Mouse (Mus musculus): Measurements from ENCODE around the gene Armc12. TPM values are rescaled to one million over a fixed set of nuclear protein-coding genes. Genes with fewer than 3 reads are reported as not detected.

Armc12 gene
- polyA plus RNA-seq, 1 experiment from 2014 or later, result not detected

GRCm38 (mm10) chr17:28521920-28522319 lies 8.7 kb upstream of the Armc12 start:
- Histone ChIP-seq H3K9me3 (ENCODE audit: control insufficient read depth) (no peaks in the 10 kb centered on the region), H3K4me3 (ENCODE audit: low read depth, low read length) (peak overlapping the region; percentile 48), H3K36me3 (ENCODE audit: control insufficient read depth, insufficient read depth) (no peaks in the 10 kb centered on the region), H3K27ac (ENCODE audit: low read depth, low read length) (peak overlapping the region; percentile 86), H3K4me2 (replicated peaks; ENCODE audit: low read depth) (peak overlapping the region; percentile 89), H3K9ac (ENCODE audit: low read depth, low read length) (no peak overlapping the region), H3K27me3 (replicated peaks; ENCODE audit: control insufficient read depth, insufficient read depth, low read length) (no peaks in the 10 kb centered on the region), H3K4me1 (replicated peaks; ENCODE audit: control insufficient read depth, insufficient read depth, low read length) (peaks cover 7% of the 10 kb centered on the region; the same call in 1 of the 2 replicates)
- ATAC-seq, result peak; percentile 43
- TF ChIP-seq CTCF (IDR thresholded peaks at IDR 0.05; ENCODE audit: low read depth), result no peak; the same call in 1 of the 2 replicates
- WGBS, result 24% methylated on average over 6 of the region's 6 CpGs

DNA sequence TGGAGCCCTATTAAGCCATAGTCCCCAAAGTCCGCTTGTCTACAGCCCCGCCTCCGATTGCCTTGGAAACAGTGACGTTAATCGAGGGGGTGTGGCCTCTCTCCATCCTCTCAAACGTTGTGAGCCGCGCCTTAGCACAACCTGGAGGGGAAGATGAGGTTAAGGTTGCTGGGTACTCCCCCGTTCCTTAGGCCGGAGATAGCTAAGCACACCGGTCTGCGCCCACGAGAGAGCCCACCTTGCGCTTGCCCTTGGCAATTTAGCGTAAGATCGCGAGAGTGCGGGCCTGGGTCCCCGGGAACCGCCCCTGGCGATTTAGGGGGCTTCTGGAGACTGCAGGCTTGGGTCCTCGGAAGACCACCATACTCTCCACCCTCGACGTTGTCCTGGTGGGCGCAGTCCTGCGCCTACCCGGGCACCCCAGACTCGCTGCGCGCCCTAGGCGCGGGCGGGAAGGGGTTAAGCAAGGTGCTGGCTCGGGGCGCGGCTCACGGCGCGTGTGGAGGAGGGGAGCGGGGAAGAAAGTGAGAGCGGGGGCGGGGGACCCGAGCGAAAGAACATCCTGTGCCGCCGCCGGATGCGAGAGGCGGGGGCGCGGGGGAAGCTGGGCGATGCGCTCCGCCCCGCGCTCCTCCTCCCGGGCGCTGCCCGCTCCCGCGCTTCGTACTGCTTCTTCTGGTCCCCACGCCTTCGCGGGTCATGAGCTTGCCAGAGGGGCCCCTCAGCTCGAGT lies 7.8 kb upstream of the Armc12 start:
- TF ChIP-seq CTCF (IDR thresholded peaks at IDR 0.05; ENCODE audit: low read depth), result no peak; the same call in 1 of the 2 replicates
- under 1% methylated on average over 52 of the region's 66 CpGs for WGBS
- H3K4me1 ChIP-seq (replicated peaks; ENCODE audit: control insufficient read depth, insufficient read depth, low read length), result peaks cover 3% of the 10 kb centered on the region; the same call in 1 of the 2 replicates
- no peaks in the 10 kb centered on the region for H3K36me3 ChIP-seq (ENCODE audit: control insufficient read depth, insufficient read depth)
- no peaks in the 10 kb centered on the region for H3K9me3 ChIP-seq (ENCODE audit: control insufficient read depth)
- ATAC-seq, result peak; percentile 70
- peak overlapping the region; percentile 89 for H3K4me2 ChIP-seq (replicated peaks; ENCODE audit: low read depth)
- no peaks in the 10 kb centered on the region for H3K27me3 ChIP-seq (replicated peaks; ENCODE audit: control insufficient read depth, insufficient read depth, low read length)
- H3K4me3 ChIP-seq (ENCODE audit: low read depth, low read length), result peak overlapping the region; percentile 48
- peak overlapping the region; percentile 63 for H3K9ac ChIP-seq (ENCODE audit: low read depth, low read length)
- H3K27ac ChIP-seq (ENCODE audit: low read depth, low read length), result peak overlapping the region; percentile 86

DNA sequence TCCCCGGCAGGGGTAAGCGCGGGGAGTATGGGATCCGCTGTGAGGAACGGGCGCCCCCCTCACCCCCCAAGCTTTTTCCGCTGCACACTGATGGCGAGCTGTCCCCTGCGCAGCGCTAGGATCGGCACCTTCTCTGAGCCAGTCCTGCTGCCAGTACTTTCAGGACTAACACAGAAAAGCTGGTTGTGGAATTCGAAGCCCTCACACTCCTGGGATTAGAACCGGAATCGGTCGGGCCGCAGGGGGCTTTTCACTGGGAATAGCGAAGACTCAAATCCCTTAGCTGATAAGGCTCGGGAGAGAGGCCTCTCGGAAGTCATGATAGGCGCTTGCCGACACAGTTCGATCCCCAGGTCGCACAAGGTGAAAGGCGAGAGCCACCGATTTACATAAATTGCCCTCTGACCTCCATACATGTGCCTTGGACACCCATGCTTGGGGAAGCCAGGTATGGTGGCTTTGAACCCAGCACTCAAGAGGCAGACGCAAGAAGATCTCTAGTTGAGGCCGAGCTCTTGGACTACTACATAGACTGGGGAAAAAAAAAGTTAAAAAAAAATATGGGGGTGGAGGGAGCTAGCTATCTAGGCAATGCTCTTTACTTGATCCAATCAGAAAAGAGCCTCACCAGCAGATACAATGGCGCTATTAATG lies 7.1 kb upstream of the Armc12 start:
- H3K4me3 ChIP-seq (ENCODE audit: low read depth, low read length), result peak overlapping the region; percentile 48
- peaks cover 3% of the 10 kb centered on the region; the same call in 1 of the 2 replicates for H3K4me1 ChIP-seq (replicated peaks; ENCODE audit: control insufficient read depth, insufficient read depth, low read length)
- no peak for ATAC-seq
- peak overlapping the region; percentile 89 for H3K4me2 ChIP-seq (replicated peaks; ENCODE audit: low read depth)
- 9% methylated on average over 28 of the region's 28 CpGs for WGBS
- no peaks in the 10 kb centered on the region for H3K9me3 ChIP-seq (ENCODE audit: control insufficient read depth)
- TF ChIP-seq CTCF (IDR thresholded peaks at IDR 0.05; ENCODE audit: low read depth), result no peak
- H3K36me3 ChIP-seq (ENCODE audit: control insufficient read depth, insufficient read depth), result no peaks in the 10 kb centered on the region
- no peaks in the 10 kb centered on the region for H3K27me3 ChIP-seq (replicated peaks; ENCODE audit: control insufficient read depth, insufficient read depth, low read length)
- peak overlapping the region; percentile 79 for H3K27ac ChIP-seq (ENCODE audit: low read depth, low read length)
- H3K9ac ChIP-seq (ENCODE audit: low read depth, low read length), result peak overlapping the region; percentile 63

- Histone ChIP-seq H3K9ac (ENCODE audit: low read depth, low read length) (no peak overlapping the region), H3K27me3 (replicated peaks; ENCODE audit: control insufficient read depth, insufficient read depth, low read length) (no peaks in the 10 kb centered on the region), H3K4me2 (replicated peaks; ENCODE audit: low read depth) (peak overlapping the region; percentile 89), H3K36me3 (ENCODE audit: control insufficient read depth, insufficient read depth) (no peaks in the 10 kb centered on the region), H3K4me1 (replicated peaks; ENCODE audit: control insufficient read depth, insufficient read depth, low read length) (peaks cover 3% of the 10 kb centered on the region; the same call in 1 of the 2 replicates), H3K4me3 (ENCODE audit: low read depth, low read length) (peak overlapping the region; percentile 48), H3K9me3 (ENCODE audit: control insufficient read depth) (no peaks in the 10 kb centered on the region), H3K27ac (ENCODE audit: low read depth, low read length) (no peak overlapping the region)
- TF ChIP-seq CTCF (IDR thresholded peaks at IDR 0.05; ENCODE audit: low read depth), result no peak
- WGBS, result 81% methylated on average over 23 of the region's 23 CpGs
- ATAC-seq, result no peak
Measured at GRCm38 (mm10) chr17:28524009-28524695, 6.5 kb upstream of the Armc12 start.

DNA sequence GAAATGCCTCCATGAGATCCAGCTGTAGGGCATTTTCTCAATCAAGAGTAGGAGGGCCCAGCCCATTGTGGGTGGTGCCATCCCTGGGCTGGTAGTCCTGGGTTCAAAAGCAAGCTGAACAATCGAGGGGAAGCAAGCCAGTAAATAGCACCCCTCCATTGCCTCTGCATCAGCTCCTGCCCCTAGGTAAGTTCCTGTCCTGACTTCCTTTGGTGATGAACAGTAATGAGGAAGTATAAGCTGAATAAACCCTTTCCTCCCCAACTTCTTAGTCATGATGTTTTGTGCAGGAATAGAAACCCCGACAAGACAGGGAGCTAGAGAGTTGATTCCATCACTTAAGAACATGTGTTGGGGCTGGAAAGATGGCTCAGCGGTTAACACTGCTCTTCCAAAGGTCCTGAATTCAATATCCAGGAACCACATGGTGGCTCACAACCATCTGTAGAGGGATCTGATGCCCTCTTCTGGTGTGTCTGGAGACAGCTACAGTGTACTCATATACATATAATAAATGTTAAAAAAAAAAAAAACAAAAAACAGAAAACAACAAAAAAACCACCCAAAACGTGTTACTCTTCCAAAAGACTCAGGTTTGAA lies 5.7 kb upstream of the Armc12 start:
- TF ChIP-seq CTCF (IDR thresholded peaks at IDR 0.05; ENCODE audit: low read depth), result peak; percentile 33
- H3K4me1 ChIP-seq (replicated peaks; ENCODE audit: control insufficient read depth, insufficient read depth, low read length), result peaks cover 3% of the 10 kb centered on the region; the same call in 1 of the 2 replicates
- H3K27ac ChIP-seq (ENCODE audit: low read depth, low read length), result no peak overlapping the region
- no peak overlapping the region for H3K4me3 ChIP-seq (ENCODE audit: low read depth, low read length)
- no peaks in the 10 kb centered on the region for H3K36me3 ChIP-seq (ENCODE audit: control insufficient read depth, insufficient read depth)
- H3K4me2 ChIP-seq (replicated peaks; ENCODE audit: low read depth), result no peak overlapping the region
- WGBS, result 61% methylated on average over 4 of the region's 4 CpGs
- ATAC-seq, result no peak
- no peak overlapping the region for H3K9ac ChIP-seq (ENCODE audit: low read depth, low read length)
- H3K9me3 ChIP-seq (ENCODE audit: control insufficient read depth), result no peaks in the 10 kb centered on the region
- H3K27me3 ChIP-seq (replicated peaks; ENCODE audit: control insufficient read depth, insufficient read depth, low read length), result no peaks in the 10 kb centered on the region
